Mouse (Mus musculus): ENCODE measurements around the gene Slc18a2.

The Slc18a2 gene

DNA sequence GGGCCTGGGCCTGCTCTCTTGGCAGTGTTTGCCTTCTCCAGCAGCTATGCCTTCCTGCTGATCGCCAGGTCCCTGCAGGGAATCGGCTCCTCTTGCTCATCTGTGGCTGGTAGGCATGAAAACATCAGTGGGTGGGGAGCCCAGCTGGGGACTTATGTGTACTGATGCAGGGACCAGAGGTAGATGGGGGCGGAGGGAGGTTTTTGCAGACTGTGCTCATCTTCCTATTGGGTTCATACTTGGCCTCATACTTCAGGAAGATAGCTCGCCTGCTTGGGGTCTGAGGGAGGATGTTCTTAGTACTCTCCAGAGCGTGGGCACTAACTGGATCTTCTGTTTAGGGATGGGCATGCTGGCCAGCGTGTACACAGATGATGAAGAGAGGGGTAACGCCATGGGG is 12.5 kb downstream of the Slc18a2 start:
- no peak for DNase-seq (ENCODE audit: low read depth, low spot score)

DNA sequence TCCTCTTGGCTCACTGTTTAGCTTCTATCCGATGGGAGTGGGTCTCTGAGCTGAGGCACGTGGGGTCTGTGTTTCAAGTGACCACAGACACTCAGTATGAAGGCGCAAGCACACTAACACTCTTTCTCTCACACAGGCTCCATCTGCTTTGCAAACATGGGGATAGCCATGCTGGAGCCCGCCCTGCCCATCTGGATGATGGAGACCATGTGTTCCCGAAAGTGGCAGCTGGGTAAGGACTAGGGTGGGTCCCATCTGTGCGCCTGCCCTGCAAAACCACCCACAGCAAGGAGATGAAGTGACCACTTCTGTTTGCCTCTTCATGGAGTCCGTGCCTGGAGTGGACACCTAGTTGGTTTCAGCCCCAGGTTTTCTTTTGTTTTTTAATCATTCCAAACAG is 15.7 kb downstream of the Slc18a2 start:
- no peak for DNase-seq (ENCODE audit: low read depth, low spot score)

GRCm38 (mm10) chr19:59280841-59281240 is 20.1 kb downstream of the Slc18a2 start:
- DNase-seq (ENCODE audit: low read depth, low spot score): no peak

DNA sequence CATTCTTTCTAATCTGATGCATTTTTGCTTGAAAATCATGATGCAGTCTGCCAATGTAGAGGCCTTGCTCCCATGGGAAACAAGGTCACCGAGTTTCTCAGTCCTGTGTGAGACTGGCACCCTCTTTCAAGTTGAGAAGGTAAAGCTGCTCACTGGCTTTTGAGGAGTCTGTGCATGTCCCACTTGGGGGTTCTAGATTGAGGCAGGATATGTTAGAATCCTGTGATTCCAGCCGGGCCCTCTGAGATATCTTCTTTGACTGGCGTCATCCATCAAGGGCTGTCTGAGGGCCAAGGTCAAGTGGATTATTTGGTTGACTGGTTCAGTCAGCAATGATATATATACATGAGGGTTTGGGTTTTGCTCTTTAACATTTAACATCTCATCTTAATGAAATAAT is 21.3 kb downstream of the Slc18a2 start:
- DNase-seq (ENCODE audit: low read depth, low spot score): no peak

DNA sequence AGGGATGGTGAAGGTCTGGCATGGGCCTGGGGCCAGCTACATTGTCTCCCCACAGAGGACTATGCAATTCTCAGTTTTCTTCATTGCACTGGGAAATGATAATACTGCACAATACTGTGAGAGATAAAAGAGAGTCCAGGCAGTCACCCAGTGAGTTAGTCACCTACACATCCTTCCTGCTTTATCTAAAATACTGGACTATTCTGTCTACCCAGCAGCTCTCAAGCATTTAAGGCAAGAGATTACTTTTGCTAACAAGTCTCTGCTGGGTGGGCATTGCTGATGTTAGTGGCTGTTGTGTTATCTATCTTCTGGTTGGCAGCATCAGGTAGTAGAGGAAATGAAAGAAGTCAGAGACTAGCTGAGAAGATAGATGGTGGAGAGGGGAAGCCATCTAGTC is 28.3 kb downstream of the Slc18a2 start:
- no peak for DNase-seq (ENCODE audit: low read depth, low spot score)

DNA sequence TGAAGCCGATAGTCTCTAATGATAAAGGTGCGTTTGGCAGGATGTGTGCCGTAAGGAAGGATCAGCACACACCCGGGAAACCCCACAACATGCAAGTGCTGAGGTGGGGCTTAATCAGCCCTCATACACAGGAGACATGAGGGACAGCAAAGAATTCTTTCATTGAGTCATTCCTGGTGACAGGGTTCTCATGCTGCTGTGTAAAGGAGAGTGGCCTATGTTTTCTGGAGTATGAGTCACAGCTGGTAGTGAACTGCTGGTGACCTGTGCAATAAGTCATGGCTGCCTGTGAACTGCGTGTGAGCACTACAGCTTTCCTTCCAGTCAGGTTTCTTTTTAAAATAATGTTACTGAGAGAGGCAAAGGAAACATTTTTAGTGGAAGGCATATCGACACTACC is 29.1 kb downstream of the Slc18a2 start:
- DNase-seq (ENCODE audit: low read depth, low spot score): no peak

DNA sequence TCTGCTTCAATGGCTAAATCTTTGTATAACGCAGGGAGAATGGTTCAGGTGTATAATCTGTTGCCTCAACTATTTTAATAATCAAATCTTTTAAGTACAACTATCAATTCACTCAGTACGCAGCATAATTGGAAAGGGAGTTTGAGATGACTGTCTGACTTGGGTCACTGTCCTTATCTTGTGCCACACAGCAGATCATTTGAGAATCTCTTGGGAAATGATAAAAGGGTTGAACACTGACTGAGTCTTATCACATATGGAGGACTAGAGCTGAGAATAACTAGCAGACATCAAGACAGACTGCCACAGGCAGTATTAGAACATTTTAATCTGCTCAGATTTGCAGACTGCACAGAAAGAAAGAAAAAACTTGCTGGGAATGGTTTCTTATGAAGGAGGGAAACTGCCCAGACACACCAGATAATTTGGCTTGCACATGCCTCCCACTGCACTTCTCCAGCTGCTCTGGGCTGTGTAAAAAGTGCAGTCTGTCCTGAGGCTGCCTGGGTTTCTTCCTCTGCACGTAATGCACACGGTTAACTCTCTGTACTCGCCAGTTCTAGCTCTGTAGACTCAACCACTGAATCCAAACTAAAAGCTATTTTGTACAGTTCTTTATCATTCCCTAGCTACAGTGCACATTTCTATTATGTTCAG is 31.6 kb downstream of the Slc18a2 start:
- no peak for DNase-seq (ENCODE audit: low read depth, low spot score)

- DNase-seq (ENCODE audit: low read depth, low spot score): no peak
Measured at GRCm38 (mm10) chr19:59315308-59315707, 54.6 kb downstream of the Slc18a2 start.

DNA sequence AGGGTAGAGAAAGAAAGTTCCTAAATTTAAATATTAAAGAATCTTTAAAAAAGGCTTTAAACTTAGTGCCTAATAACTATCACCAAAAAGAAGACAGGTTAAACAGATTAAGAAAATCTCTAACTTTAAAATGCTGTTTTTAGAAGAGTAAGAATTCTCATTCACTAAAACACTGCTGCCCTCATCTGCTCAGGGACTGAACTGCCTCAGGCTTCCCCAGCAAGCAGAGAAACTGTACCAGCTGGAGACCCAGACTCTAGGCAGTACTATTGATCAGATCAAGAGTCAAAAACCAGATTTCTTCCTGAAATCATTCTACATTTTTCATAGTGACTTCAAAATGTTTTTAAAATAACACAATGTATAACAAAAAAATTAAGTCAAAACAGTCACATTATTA is 55.9 kb downstream of the Slc18a2 start:
- no peak for DNase-seq (ENCODE audit: low read depth, low spot score)

DNA sequence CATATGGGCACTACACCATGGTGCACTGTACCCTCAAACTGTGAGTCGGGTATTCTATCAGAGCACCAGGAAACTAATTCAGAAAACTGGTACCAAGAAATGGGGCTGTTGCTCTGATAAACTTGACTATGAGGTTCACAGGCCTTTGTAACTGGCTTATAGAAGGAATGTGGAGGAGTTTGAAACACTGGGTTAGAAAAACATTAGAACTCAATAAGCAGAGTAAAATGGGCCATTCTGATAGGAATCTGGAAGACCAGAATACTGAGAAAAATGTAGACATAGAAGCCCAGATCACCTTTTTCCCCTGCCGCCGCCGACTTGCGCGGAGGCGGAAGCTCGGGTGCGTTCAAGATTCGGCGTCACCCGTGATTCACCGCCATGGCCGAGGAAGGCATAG is 61.3 kb downstream of the Slc18a2 start, which contains the start of gene Rps12-ps3:
Gene Rps12-ps3, plus strand, starts transcription at position 301 of the 400 bp plus-strand sequence.
- no peak for DNase-seq (ENCODE audit: low read depth, low spot score)

GRCm38 (mm10) chr19:59330816-59331225 is 70.1 kb downstream of the Slc18a2 start:
- DNase-seq (ENCODE audit: low read depth, low spot score): no peak

- no peak for DNase-seq (ENCODE audit: low read depth, low spot score)
Measured at GRCm38 (mm10) chr19:59336655-59337054, 76.0 kb downstream of the Slc18a2 start.

GRCm38 (mm10) chr19:59337872-59338681 is 77.4 kb downstream of the Slc18a2 start:
- DNase-seq (ENCODE audit: low read depth, low spot score): no peak

- DNase-seq (ENCODE audit: low read depth, low spot score): no peak
Measured at GRCm38 (mm10) chr19:59339908-59340307, 79.2 kb downstream of the Slc18a2 start.

GRCm38 (mm10) chr19:59342964-59343363 is 82.3 kb downstream of the Slc18a2 start:
- no peak for DNase-seq (ENCODE audit: low read depth, low spot score)

GRCm38 (mm10) chr19:59344304-59344711 is 83.6 kb downstream of the Slc18a2 start:
- DNase-seq (ENCODE audit: low read depth, low spot score): no peak

DNA sequence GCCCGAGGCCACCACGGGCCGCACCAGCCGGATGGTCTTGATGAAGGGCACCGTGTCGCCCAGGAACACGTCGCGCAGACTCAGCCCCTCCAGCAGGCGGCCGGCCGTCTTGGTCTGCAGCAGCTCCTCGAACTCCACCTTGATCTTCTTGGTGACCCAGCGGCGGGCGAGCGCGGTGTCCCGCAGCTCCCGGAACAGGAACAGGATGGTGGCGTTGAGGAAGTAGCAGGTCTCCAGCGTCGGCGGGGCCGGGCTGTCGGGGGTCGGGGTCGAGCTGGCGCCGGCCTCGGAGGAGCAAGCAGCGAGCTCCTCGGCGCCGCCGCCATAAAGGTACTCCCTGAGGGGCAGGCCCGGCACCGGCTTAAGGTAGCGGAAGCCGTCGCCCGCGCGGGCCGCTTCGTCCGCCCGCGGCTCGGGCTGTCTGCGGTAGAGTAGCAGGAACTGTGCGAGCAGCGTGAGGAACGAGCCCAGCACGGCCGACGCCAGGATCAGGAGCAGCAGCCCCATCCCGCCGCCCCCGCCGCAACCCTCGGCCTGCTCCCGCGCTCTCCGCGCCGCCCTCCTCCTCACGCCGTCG is 84.5 kb downstream of the Slc18a2 start:
- DNase-seq (ENCODE audit: low read depth, low spot score): peak; percentile 34
